Comparison of ENCODE assay signal across 8 mouse cellular contexts in genomic region chr2:162999744-163000143, GRCm38 (mm10). TPM values are rescaled to one million over a fixed set of nuclear protein-coding genes. Genes with fewer than 3 reads are reported as not detected.
DNase-seq lines count a peak whose midpoint lies in the region; ATAC-seq lines count a peak whose summit lies in the region.

No protein-coding gene starts in this region.

- peaks cover 12% of the 10 kb centered on the region; the same call in 1 of the 2 replicates for H3K4me1 ChIP-seq in liver, embryonic 13.5 days (replicated peaks)

- H3K36me3 ChIP-seq in liver, embryonic 13.5 days, result no peaks in the 10 kb centered on the region

- 24% methylated on average over 3 of the region's 3 CpGs for WGBS in liver, embryonic 13.5 days (ENCODE audit: insufficient replicate concordance)

- H3K27ac ChIP-seq in liver, embryonic 13.5 days, result no peak overlapping the region

- H3K4me3 ChIP-seq in liver, embryonic 13.5 days (replicated peaks), result no peak overlapping the region

- no peak overlapping the region for H3K9ac ChIP-seq in liver, embryonic 13.5 days

- peak; percentile 31 to 43 for DNase-seq in heart, postnatal 36 days
- no peak for DNase-seq in heart, adult 8-10 months (ENCODE audit: low spot score)
- DNase-seq in urinary bladder, postnatal 14 days (ENCODE audit: low spot score), result peak; percentile 48
- DNase-seq in urinary bladder, postnatal 25 days (ENCODE audit: low spot score), result no peak
- DNase-seq in c-Kit-positive CD71-negative TER-119-negative erythroid progenitor cells, embryonic 14.5 days (ENCODE audit: low read depth), result peak; percentile 36
- peak; percentile 29 for DNase-seq in liver, embryonic 13.5 days
- DNase-seq in thymus, postnatal 36 days, result peak; percentile 31 to 34
- DNase-seq in ovary, postnatal 10 days (ENCODE audit: low spot score), result no peak

- H3K27me3 ChIP-seq in liver, embryonic 13.5 days, result no peaks in the 10 kb centered on the region

- no peak overlapping the region for H3K4me2 ChIP-seq in liver, embryonic 13.5 days

- intact Hi-C loops in heart, postnatal 36 days (cut with DNase I), result loop anchor here (1.0 to 5.0 kb wide), 2 partner anchors 77 to 333 kb away; no protein-coding TSS in a partner anchor

- no peak for ATAC-seq in liver, embryonic 13.5 days (ENCODE audit: low read depth)

- no peaks in the 10 kb centered on the region for H3K9me3 ChIP-seq in liver, embryonic 13.5 days (replicated peaks)

RNA-seq across cellular contexts. Expression of gene Sgk2, which starts 12.6 kb away (rescaled TPM):
- not detected for total RNA-seq in heart, postnatal 36 days (2021)
- not detected for total RNA-seq in heart, adult 8-10 months (2022)
- polyA plus RNA-seq in liver, embryonic 13.5 days (2015; fragmentation: Nextera tagmentation; extraction: Ambion mirVana), result 2.7 and 4.6 TPM in 2 replicates

RNA-seq across cellular contexts. Expression of gene Ift52, which starts 17.4 kb away (rescaled TPM):
- 10 to 100 TPM; 21.0 to 22.2 TPM for total RNA-seq in heart, postnatal 36 days (2021)
- 10 to 100 TPM; 19.3 to 25.0 (median 22.8) TPM for total RNA-seq in heart, adult 8-10 months (2022)
- 20.6 and 22.9 TPM in 2 replicates for polyA plus RNA-seq in liver, embryonic 13.5 days (2015; fragmentation: Nextera tagmentation; extraction: Ambion mirVana)

RNA-seq across cellular contexts. Expression of gene Mybl2, which starts 54.7 kb away (rescaled TPM):
- under 1 TPM; 0.16 to 0.89 TPM for total RNA-seq in heart, postnatal 36 days (2021)
- under 1 TPM in 3 of 4 experiments, not detected in 1; 0.08 to 0.41 (median 0.26) TPM for total RNA-seq in heart, adult 8-10 months (2022)
- polyA plus RNA-seq in liver, embryonic 13.5 days (2015; fragmentation: Nextera tagmentation; extraction: Ambion mirVana), result 45.7 and 50.9 TPM in 2 replicates

RNA-seq across cellular contexts. Expression of gene L3mbtl1, which starts 56.5 kb away (rescaled TPM):
- not detected for total RNA-seq in heart, postnatal 36 days (2021)
- total RNA-seq in heart, adult 8-10 months (2022), result not detected
- 0.03 and 0.06 TPM in 2 replicates for polyA plus RNA-seq in liver, embryonic 13.5 days (2015; fragmentation: Nextera tagmentation; extraction: Ambion mirVana)

Comparison
In these comparisons a context has a peak if more than half of its experiments do, and no peak if none do; other contexts are left out.
1. DNase-seq: peak in heart, postnatal 36 days (2 of 2), urinary bladder, postnatal 14 days (single experiment), c-Kit-positive CD71-negative TER-119-negative erythroid progenitor cells, embryonic 14.5 days (single experiment), liver, embryonic 13.5 days (single experiment) and thymus, postnatal 36 days (2 of 2); none in heart, adult 8-10 months (single experiment), urinary bladder, postnatal 25 days (single experiment) and ovary, postnatal 10 days (single experiment).